Mouse (Mus musculus) MEL (cell line): Measurements from ENCODE around the gene Ldlrad2. TPM values are rescaled to one million over a fixed set of nuclear protein-coding genes. Genes with fewer than 3 reads are reported as not detected.

Experiments used
- DNase-seq: peaks from one replicate; pipeline ENCODE4 v3.0.0; 2011; ENCODE audit warnings: low read depth, low spot score
- H3K27ac ChIP-seq: 2 replicates; pipeline ENCODE4 v1.5.1; 2012; ENCODE audit warnings: low read depth, mild to moderate bottlenecking, control low read depth, low read length, moderate library complexity; ENCODE audit not compliant: control insufficient read depth
- H3K27me3 ChIP-seq, 2 experiments: fragments of 150-350 bp in 1 of 2; sonication (generic) in 1 of 2; 2 replicates each; pipeline ENCODE4 v1.6.1; 2012; ENCODE audit warnings: low read length in 2 of 2, mild to moderate bottlenecking in 2 of 2, improper control_type of control experiment in 1 of 2, moderate library complexity in 1 of 2; ENCODE audit not compliant: insufficient read depth in 2 of 2, control insufficient read depth in 1 of 2
- H3K36me3 ChIP-seq, 2 experiments: 2 replicates each; pipeline ENCODE4 v1.6.1; 2012 to 2014; ENCODE audit warnings: low read length in 2 of 2, improper control_type of control experiment in 1 of 2, inconsistent platforms in 1 of 2, mild to moderate bottlenecking in 1 of 2; ENCODE audit not compliant: insufficient read depth in 2 of 2, control insufficient read depth in 1 of 2
- H3K4me1 ChIP-seq, 2 experiments: fragments of 150-350 bp in 1 of 2; sonication (generic) in 1 of 2; 2 replicates each; pipeline ENCODE4 v1.6.1; 2012; ENCODE audit warnings: low read length in 2 of 2, improper control_type of control experiment in 1 of 2, mild to moderate bottlenecking in 1 of 2; ENCODE audit not compliant: insufficient read depth in 2 of 2, control insufficient read depth in 1 of 2
- H3K4me3 ChIP-seq, 2 experiments: fragments of 150-350 bp in 1 of 2; sonication (generic) in 1 of 2; 2 replicates each; pipeline ENCODE4 v1.5.1; 2012; ENCODE audit warnings: low read depth in 2 of 2, low read length in 2 of 2, mild to moderate bottlenecking in 2 of 2, moderate library complexity in 2 of 2, control low read depth in 1 of 2, improper control_type of control experiment in 1 of 2; ENCODE audit not compliant: control insufficient read depth in 1 of 2, insufficient read depth in 1 of 2
- H3K79me2 ChIP-seq: 2 replicates; pipeline ENCODE4 v1.6.1; 2012; ENCODE audit warnings: mild to moderate bottlenecking, low read length, moderate library complexity; ENCODE audit not compliant: control insufficient read depth, poor library complexity, insufficient read depth
- H3K9ac ChIP-seq: 2 replicates; pipeline ENCODE4 v1.6.1; 2012; ENCODE audit warnings: low read depth, mild to moderate bottlenecking, control low read depth, low read length, moderate library complexity; ENCODE audit not compliant: control insufficient read depth, poor library complexity, severe bottlenecking
- H3K9me3 ChIP-seq: fragments of 150-350 bp; sonication (generic); replicated peaks from 2 replicates; pipeline ENCODE4 v1.6.1; 2012; ENCODE audit warnings: mild to moderate bottlenecking, low read length, improper control_type of control experiment, moderate library complexity; ENCODE audit not compliant: insufficient read depth
- BHLHE40 ChIP-seq: IDR thresholded peaks from 2 replicates; pipeline ENCODE4 v1.6.1; 2012; ENCODE audit warnings: low read depth, mild to moderate bottlenecking, inconsistent platforms, low read length, improper control_type of control experiment, borderline replicate concordance
- CHD1 ChIP-seq: IDR thresholded peaks from 2 replicates; pipeline ENCODE4 v1.6.1; 2012; ENCODE audit warnings: low read depth, mild to moderate bottlenecking, inconsistent platforms, low read length, improper control_type of control experiment
- E2F4 ChIP-seq: IDR thresholded peaks from 2 replicates; pipeline ENCODE4 v1.6.1; 2011; ENCODE audit warnings: low read depth, low read length, improper control_type of control experiment, borderline replicate concordance
- ETS1 ChIP-seq: IDR thresholded peaks from 2 replicates; pipeline ENCODE4 v1.6.1; 2012; ENCODE audit warnings: low read depth, mild to moderate bottlenecking, inconsistent platforms, low read length, improper control_type of control experiment, moderate library complexity
- GABPA ChIP-seq: IDR thresholded peaks from 2 replicates; pipeline ENCODE4 v1.6.1; 2012; ENCODE audit warnings: low read depth, mild to moderate bottlenecking, inconsistent platforms, low read length, improper control_type of control experiment, moderate library complexity
- GATA1 ChIP-seq: IDR thresholded peaks from 2 replicates; pipeline ENCODE4 v1.6.1; 2011; ENCODE audit warnings: low read depth, low read length, improper control_type of control experiment
- KAT2A ChIP-seq: conservative IDR thresholded peaks from 2 replicates; pipeline ENCODE4 v1.6.1; 2012; ENCODE audit warnings: low read depth, low read length, improper control_type of control experiment, inconsistent platforms
- MAZ ChIP-seq: IDR thresholded peaks from 2 replicates; pipeline ENCODE4 v1.6.1; 2012; ENCODE audit warnings: low read depth, mild to moderate bottlenecking, inconsistent platforms, low read length, improper control_type of control experiment
- MYB ChIP-seq: IDR thresholded peaks from 2 replicates; pipeline ENCODE4 v1.6.1; 2011; ENCODE audit warnings: mild to moderate bottlenecking, low read depth, low read length, improper control_type of control experiment
- NELFE ChIP-seq: IDR thresholded peaks from 2 replicates; pipeline ENCODE4 v1.6.1; 2011; ENCODE audit warnings: low read depth, low read length, improper control_type of control experiment
- NRF1 ChIP-seq: IDR thresholded peaks from 2 replicates; pipeline ENCODE4 v1.6.1; 2014; ENCODE audit warnings: low read depth, mild to moderate bottlenecking, inconsistent platforms, low read length, improper control_type of control experiment, moderate library complexity; ENCODE audit not compliant: poor library complexity, insufficient read depth, severe bottlenecking
- POLR2A ChIP-seq, 2 experiments: IDR thresholded peaks; 2 replicates each; pipeline ENCODE4 v1.6.1; 2011 to 2012; ENCODE audit warnings: low read length in 2 of 2, mild to moderate bottlenecking in 2 of 2, control low read depth in 1 of 2, improper control_type of control experiment in 1 of 2, low read depth in 1 of 2, moderate library complexity in 1 of 2; ENCODE audit not compliant: control insufficient read depth in 1 of 2, insufficient read depth in 1 of 2, poor library complexity in 1 of 2
- POLR2AphosphoS2 ChIP-seq: IDR thresholded peaks from 2 replicates; pipeline ENCODE4 v1.6.1; 2011; ENCODE audit warnings: low read length, improper control_type of control experiment
- POLR2AphosphoS5 ChIP-seq: IDR thresholded peaks from 2 replicates; pipeline ENCODE4 v1.6.1; 2012; ENCODE audit warnings: low read depth, borderline replicate concordance, mild to moderate bottlenecking, inconsistent platforms, low read length, moderate library complexity, mixed read lengths
- RAD21 ChIP-seq: IDR thresholded peaks from 2 replicates; pipeline ENCODE4 v1.6.1; 2011; ENCODE audit warnings: mild to moderate bottlenecking, low read depth, low read length, improper control_type of control experiment
- RCOR1 ChIP-seq: IDR thresholded peaks from 2 replicates; pipeline ENCODE4 v1.6.1; 2012; ENCODE audit warnings: low read depth, mild to moderate bottlenecking, inconsistent platforms, low read length, improper control_type of control experiment
- SIN3A ChIP-seq: IDR thresholded peaks from 2 replicates; pipeline ENCODE4 v1.6.1; 2012; ENCODE audit warnings: low read length, improper control_type of control experiment, inconsistent platforms
- TAL1 ChIP-seq: IDR thresholded peaks from 2 replicates; pipeline ENCODE4 v1.6.1; 2012; ENCODE audit warnings: mild to moderate bottlenecking, inconsistent platforms, low read length, moderate library complexity, mixed read lengths
- TCF12 ChIP-seq: IDR thresholded peaks from 2 replicates; pipeline ENCODE4 v1.6.1; 2014; ENCODE audit warnings: low read depth, mild to moderate bottlenecking, inconsistent platforms, low read length, improper control_type of control experiment, moderate library complexity
- UBTF ChIP-seq: IDR thresholded peaks from 2 replicates; pipeline ENCODE4 v1.6.1; 2012; ENCODE audit warnings: low read depth, mild to moderate bottlenecking, inconsistent platforms, low read length, improper control_type of control experiment, moderate library complexity, borderline replicate concordance; ENCODE audit not compliant: insufficient read depth
- USF2 ChIP-seq, 2 experiments: IDR thresholded peaks; 2 replicates each; pipeline ENCODE4 v1.6.1; 2011 to 2012; ENCODE audit warnings: improper control_type of control experiment in 2 of 2, low read length in 2 of 2, borderline replicate concordance in 1 of 2, inconsistent platforms in 1 of 2, low read depth in 1 of 2, mild to moderate bottlenecking in 1 of 2; ENCODE audit not compliant: insufficient read depth in 1 of 2
- ZKSCAN1 ChIP-seq: IDR thresholded peaks from 2 replicates; pipeline ENCODE4 v1.6.1; 2012; ENCODE audit warnings: low read depth, mild to moderate bottlenecking, inconsistent platforms, low read length, improper control_type of control experiment, moderate library complexity
- ZMIZ1 ChIP-seq: IDR thresholded peaks from 2 replicates; pipeline ENCODE4 v1.6.1; 2012; ENCODE audit warnings: low read depth, mild to moderate bottlenecking, inconsistent platforms, low read length, improper control_type of control experiment, moderate library complexity
- ZNF384 ChIP-seq: IDR thresholded peaks from 2 replicates; pipeline ENCODE4 v1.6.1; 2012; ENCODE audit warnings: low read depth, mild to moderate bottlenecking, inconsistent platforms, low read length, improper control_type of control experiment
- polyA plus RNA-seq, 2 experiments: library from polyadenylated mRNA; stranded (reverse) in 1 of 2; unstranded in 1 of 2; fragments of >175 nt in 1 of 2; fragments of >200 nt in 1 of 2; gene quantifications; 2 replicates each; pipeline versions ENCODE4 v1.2.1 to v1.2.4; 2012; ENCODE audit warnings: low replicate concordance in 2 of 2, low read depth in 1 of 2; ENCODE audit not compliant: insufficient read length in 2 of 2, insufficient read depth in 1 of 2, missing spikeins in 1 of 2
- total RNA-seq: library from RNA; depleted of rRNA; stranded (reverse); fragments of 300-350 nt; gene quantifications from 2 replicates; pipeline ENCODE4 v1.2.3, GENCODE M21; 2012

Ldlrad2 gene
- total and polyA plus RNA-seq, 3 experiments = not detected

DNA sequence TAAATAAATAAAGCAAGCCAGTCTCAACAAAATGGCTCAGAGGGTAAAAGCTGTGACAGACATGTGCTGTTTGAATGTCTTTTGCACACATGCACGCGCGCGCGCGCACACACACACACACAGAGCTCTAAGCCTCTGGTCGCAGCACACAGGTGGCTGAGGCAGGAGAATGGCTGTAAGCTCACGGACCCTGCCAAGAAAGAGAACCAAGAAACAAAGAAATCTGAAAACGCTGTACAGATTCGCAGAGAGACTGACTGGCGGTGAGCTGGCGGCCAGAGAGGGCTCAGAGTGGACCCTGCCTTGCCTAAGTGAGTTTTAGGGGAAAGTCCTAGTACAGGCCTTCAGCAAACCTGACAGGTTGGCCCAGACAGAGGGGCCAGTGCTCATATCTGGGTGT, 3.1 kb upstream of the Ldlrad2 start:
- Histone ChIP-seq H3K79me2 (no peaks in the 10 kb centered on the region), H3K4me3 (no peak overlapping the region), H3K9me3 (no peaks in the 10 kb centered on the region), H3K36me3 (no peaks in the 10 kb centered on the region), H3K4me1 (no peaks in the 10 kb centered on the region), H3K27me3 (no peaks in the 10 kb centered on the region; a peak in 1 of 4 replicates), H3K27ac (no peak overlapping the region), H3K9ac (no peak overlapping the region)
- DNase-seq = no peak
- no peak for TF ChIP-seq RAD21
- no peak for TF ChIP-seq ETS1
- TF ChIP-seq POLR2A (IDR thresholded peaks at IDR 0.05; ENCODE audit: control insufficient read depth in 1 of 2, insufficient read depth in 1 of 2, low read depth in 1 of 2, low read length in 2 of 2, poor library complexity in 1 of 2) = no peak
- TF ChIP-seq USF2 (IDR thresholded peaks at IDR 0.05; ENCODE audit: borderline replicate concordance in 1 of 2, insufficient read depth in 1 of 2, low read depth in 1 of 2, low read length in 2 of 2) = no peak
- no peak for TF ChIP-seq TAL1
- TF ChIP-seq E2F4 = no peak
- no peak for TF ChIP-seq SIN3A
- TF ChIP-seq CHD1 = no peak
- no peak for TF ChIP-seq UBTF
- TF ChIP-seq GATA1 = no peak

DNA sequence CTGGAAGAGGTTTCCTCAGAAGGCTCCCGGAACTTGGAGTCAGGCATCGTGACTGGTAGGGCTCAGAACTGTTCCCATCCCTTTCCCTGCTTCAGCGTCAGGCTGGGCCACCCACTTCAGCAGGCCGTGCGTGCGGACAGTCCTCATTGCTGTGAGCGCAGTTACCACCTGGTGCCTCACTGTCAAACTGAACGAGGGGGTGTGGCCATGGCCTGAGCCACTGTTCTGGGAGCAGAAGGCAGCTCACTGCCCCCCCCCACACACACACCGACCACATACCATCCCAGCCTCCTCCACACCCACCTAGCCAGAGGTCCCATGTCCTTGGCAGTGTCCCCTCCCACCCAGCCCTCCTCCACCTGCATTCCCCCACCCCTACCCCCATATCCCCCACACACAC, 4.5 kb downstream of the Ldlrad2 start:
- H3K27me3 ChIP-seq = no peaks in the 10 kb centered on the region
- H3K79me2 ChIP-seq = no peaks in the 10 kb centered on the region
- no peak for TF ChIP-seq MAZ
- TF ChIP-seq MYB = no peak
- TF ChIP-seq CHD1 = no peak
- TF ChIP-seq USF2 (IDR thresholded peaks at IDR 0.05; ENCODE audit: borderline replicate concordance in 1 of 2, insufficient read depth in 1 of 2, low read depth in 1 of 2, low read length in 2 of 2) = no peak
- TF ChIP-seq NRF1 = no peak
- no peak for TF ChIP-seq ETS1
- no peak for TF ChIP-seq ZKSCAN1
- no peak for TF ChIP-seq RCOR1
- no peak for TF ChIP-seq POLR2AphosphoS2
- TF ChIP-seq POLR2AphosphoS5 = no peak
- TF ChIP-seq ZMIZ1 = no peak
- no peak for TF ChIP-seq BHLHE40
- TF ChIP-seq GABPA = no peak
- no peak for TF ChIP-seq ZNF384
- no peak for TF ChIP-seq KAT2A
- TF ChIP-seq UBTF = no peak
- no peak for TF ChIP-seq TAL1
- TF ChIP-seq RAD21 = no peak
- no peak for TF ChIP-seq NELFE
- no peak for TF ChIP-seq TCF12
- no peak overlapping the region for H3K9ac ChIP-seq
- no peaks in the 10 kb centered on the region for H3K36me3 ChIP-seq
- no peak overlapping the region for H3K27ac ChIP-seq
- no peak for DNase-seq
- no peaks in the 10 kb centered on the region for H3K9me3 ChIP-seq
- H3K4me3 ChIP-seq = no peak overlapping the region
- no peaks in the 10 kb centered on the region for H3K4me1 ChIP-seq
